ENCODE assay signal across 8 mouse cellular contexts in genomic region chr14:76882711-76883171, GRCm38 (mm10).
DNase-seq lines count a peak whose midpoint lies in the region; ATAC-seq and TF ChIP-seq lines count a peak whose summit lies in the region.

No protein-coding gene starts in this region.

- peak; percentile 89 for DNase-seq in MN1 (ENCODE audit: low spot score)
- peak; percentile 39 for DNase-seq in c-Kit-positive CD71-positive TER-119-negative erythroid progenitor cells, embryonic 14.5 days (ENCODE audit: low read depth)
- DNase-seq in fat pad, adult 2 months (ENCODE audit: extremely low read depth, low read depth, low spot score), result peak; percentile 14
- peak; percentile 88 for DNase-seq in kidney, postnatal 0 days (ENCODE audit: low spot score)
- peak; percentile 66 for DNase-seq in lung, postnatal 10 days
- DNase-seq in retina, postnatal 1 day, result peak; percentile 90
- DNase-seq in urinary bladder, postnatal 25 days (ENCODE audit: low spot score), result no peak

- no peak for ATAC-seq in heart, embryonic 14.5 days (ENCODE audit: insufficient number of reproducible peaks, insufficient read depth, low FRiP score, low read depth)
- peak; percentile 89 for ATAC-seq in kidney, postnatal 0 days (replicated peaks; ENCODE audit: low FRiP score, low read depth)

- H3K4me3 ChIP-seq in heart, embryonic 14.5 days (ENCODE audit: control insufficient read depth in 1 of 2, insufficient read depth in 1 of 2, low read depth in 1 of 2, low read length in 2 of 2), result no peak overlapping the region
- H3K4me3 ChIP-seq in kidney, postnatal 0 days (replicated peaks; ENCODE audit: low read depth, low read length), result no peak overlapping the region

- peaks cover 11 to 21% of the 10 kb centered on the region in 2 experiments for H3K4me1 ChIP-seq in heart, embryonic 14.5 days (ENCODE audit: control insufficient read depth in 2 of 2, insufficient read depth in 2 of 2, low read length in 2 of 2)
- H3K4me1 ChIP-seq in kidney, postnatal 0 days (replicated peaks; ENCODE audit: insufficient read depth, low read length), result peaks cover 8% of the 10 kb centered on the region; the same call in 1 of the 2 replicates

- H3K27me3 ChIP-seq in heart, embryonic 14.5 days (ENCODE audit: control insufficient read depth, insufficient read depth, low read length), result no peaks in the 10 kb centered on the region
- no peaks in the 10 kb centered on the region for H3K27me3 ChIP-seq in kidney, postnatal 0 days (ENCODE audit: insufficient read depth, low read length)

- peak overlapping the region; percentile 31 for H3K4me2 ChIP-seq in heart, embryonic 14.5 days (ENCODE audit: low read length)
- H3K4me2 ChIP-seq in kidney, postnatal 0 days (ENCODE audit: low read length), result no peak overlapping the region

- H3K27ac ChIP-seq in heart, embryonic 14.5 days (replicated peaks in 1 of 2; ENCODE audit: control insufficient read depth in 1 of 2, insufficient read depth in 1 of 2, low read depth in 2 of 2, low read length in 2 of 2), result peak overlapping the region; percentile 36 to 58
- H3K27ac ChIP-seq in kidney, postnatal 0 days, result peak overlapping the region; percentile 69

- WGBS in heart, embryonic 14.5 days, result 12% methylated on average over 5 of the region's 5 CpGs
- 12% methylated on average over 5 of the region's 5 CpGs for WGBS in kidney, postnatal 0 days

- no peak overlapping the region for H3K9ac ChIP-seq in heart, embryonic 14.5 days (ENCODE audit: low read length)
- no peak overlapping the region for H3K9ac ChIP-seq in kidney, postnatal 0 days (ENCODE audit: low read depth, low read length)

- no peaks in the 10 kb centered on the region for H3K9me3 ChIP-seq in heart, embryonic 14.5 days (ENCODE audit: control insufficient read depth, low read length)
- H3K9me3 ChIP-seq in kidney, postnatal 0 days (replicated peaks; ENCODE audit: low read length), result no peaks in the 10 kb centered on the region

- H3K36me3 ChIP-seq in heart, embryonic 14.5 days (ENCODE audit: control insufficient read depth, insufficient read depth, low read length), result no peaks in the 10 kb centered on the region
- H3K36me3 ChIP-seq in kidney, postnatal 0 days (ENCODE audit: insufficient read depth, low read length), result no peaks in the 10 kb centered on the region

- TF ChIP-seq CTCF in kidney, postnatal 0 days (IDR thresholded peaks at IDR 0.05; ENCODE audit: low read depth), result no peak
